Mouse (Mus musculus) neutrophil, adult 59 days (primary cell): ENCODE data around the gene Lrrc56. TPM values are rescaled to one million over a fixed set of nuclear protein-coding genes. Genes with fewer than 3 reads are reported as not detected.

ENCODE experiments used
- total RNA-seq, 2 experiments: library from RNA; stranded (reverse); gene quantifications; 1 replicate in 1 of 2; 2 replicates in 1 of 2; pipeline ENCODE4 v1.2.4; 2023

The Lrrc56 gene
- total RNA-seq, result 1 to 10 TPM; 3.8 to 5.6 TPM

GRCm38 (mm10) chr7:141193948-141194347 is at the start of gene Lrrc56, which contains the start of gene Hras:
Gene Lrrc56, plus strand, starts transcription at chr7:141194157.
Gene Hras, minus strand, starts transcription at chr7:141194005.

GRCm38 (mm10) chr7:141172116-141173006 is 21.6 kb upstream of the Lrrc56 start, which contains the start of gene Rnh1:
Gene Rnh1, minus strand, starts transcription at chr7:141172857.

GRCm38 (mm10) chr7:141213605-141214235 is 19.8 kb downstream of the Lrrc56 start, which contains the start of gene Lmntd2:
Gene Lmntd2, minus strand, starts transcription at chr7:141214080.

GRCm38 (mm10) chr7:141215101-141215879 is 21.3 kb downstream of the Lrrc56 start, which contains the start of gene Rassf7:
Gene Rassf7, plus strand, starts transcription at chr7:141215860.

GRCm38 (mm10) chr7:141228279-141229067 is 34.5 kb downstream of the Lrrc56 start, which contains the start of gene Phrf1:
Gene Phrf1, plus strand, starts transcription at chr7:141228784.

Other genes starting within 250 kb of the Lrrc56 start
- 1 to 10 TPM; 1.5 to 3.2 TPM for gene Ifitm5, start 243.9 kb upstream of the Lrrc56 start, total RNA-seq
- not detected for gene Gm45717, start 238.2 kb upstream of the Lrrc56 start, total RNA-seq
- gene Ifitm2, start 238.2 kb upstream of the Lrrc56 start, total RNA-seq, result 100 to 1,000 TPM; 431 to 529 TPM
- gene Ifitm1, start 226.9 kb upstream of the Lrrc56 start, total RNA-seq, result 100 to 1,000 TPM; 290 to 313 TPM
- 100 to 1,000 TPM; 439 to 533 TPM for gene Ifitm3, start 183.4 kb upstream of the Lrrc56 start, total RNA-seq
- 100 to 1,000 TPM; 869 to 973 TPM for gene Ifitm6, start 176.2 kb upstream of the Lrrc56 start, total RNA-seq
- not detected for gene Gm17387, start 165.0 kb upstream of the Lrrc56 start, total RNA-seq
- 1 to 10 TPM in 1 of 2 experiments, under 1 TPM in 1; 0.67 to 1.2 TPM for gene B4galnt4, start 133.1 kb upstream of the Lrrc56 start, total RNA-seq
- 1 to 10 TPM; 3.6 to 5.5 TPM for gene Pkp3, start 115.9 kb upstream of the Lrrc56 start, total RNA-seq
- 1 to 10 TPM; 6.6 to 7.4 TPM for gene Sigirr, start 93.6 kb upstream of the Lrrc56 start, total RNA-seq
- not detected for gene Ano9, start 76.4 kb upstream of the Lrrc56 start, total RNA-seq
- gene Ptdss2, start 71.8 kb upstream of the Lrrc56 start, total RNA-seq, result 10 to 100 TPM in 1 of 2 experiments, 1 to 10 TPM in 1; 7.5 to 14.3 TPM
- 100 to 1,000 TPM in 1 of 2 experiments, 10 to 100 TPM in 1; 85.6 to 106 TPM for gene Rnh1, start 21.3 kb upstream of the Lrrc56 start, total RNA-seq
- gene Hras, start 152 bp upstream of the Lrrc56 start, total RNA-seq, result 10 to 100 TPM; 30.0 to 30.9 TPM
- gene Lmntd2, start 19.9 kb downstream of the Lrrc56 start, total RNA-seq, result under 1 TPM; 0.18 to 0.22 TPM
- 1 to 10 TPM; 4.0 to 5.0 TPM for gene Rassf7, start 21.7 kb downstream of the Lrrc56 start, total RNA-seq
- 10 to 100 TPM; 77.4 to 85.4 TPM for gene Phrf1, start 34.6 kb downstream of the Lrrc56 start, total RNA-seq
- gene Irf7, start 72.3 kb downstream of the Lrrc56 start, total RNA-seq, result 10 to 100 TPM; 27.7 to 35.2 TPM
- gene Cdhr5, start 82.6 kb downstream of the Lrrc56 start, total RNA-seq, result not detected
- not detected for gene Sct, start 85.0 kb downstream of the Lrrc56 start, total RNA-seq
- gene Drd4, start 97.8 kb downstream of the Lrrc56 start, total RNA-seq, result not detected
- gene Deaf1, start 133.5 kb downstream of the Lrrc56 start, total RNA-seq, result 10 to 100 TPM; 29.1 to 29.5 TPM
- gene Tmem80, start 133.6 kb downstream of the Lrrc56 start, total RNA-seq, result 10 to 100 TPM in 1 of 2 experiments, 1 to 10 TPM in 1; 9.5 to 10.8 TPM
- gene Eps8l2, start 144.7 kb downstream of the Lrrc56 start, total RNA-seq, result under 1 TPM in 1 of 2 experiments, not detected in 1; 0.78 TPM
- 100 to 1,000 TPM; 737 to 741 TPM for gene Taldo1, start 198.0 kb downstream of the Lrrc56 start, total RNA-seq
- gene Gatd1, start 220.0 kb downstream of the Lrrc56 start, total RNA-seq, result 10 to 100 TPM; 19.7 to 19.9 TPM
- gene Cend1, start 235.3 kb downstream of the Lrrc56 start, total RNA-seq, result not detected
- gene Slc25a22, start 243.7 kb downstream of the Lrrc56 start, total RNA-seq, result 10 to 100 TPM; 14.0 to 16.2 TPM
- 10 to 100 TPM in 1 of 2 experiments, 1 to 10 TPM in 1; 8.2 to 10.7 TPM for gene Pidd1, start 249.9 kb downstream of the Lrrc56 start, total RNA-seq